Mouse (Mus musculus) stomach, embryonic 14.5 days (tissue): ENCODE measurements around the gene Ttc7b. TPM values are rescaled to one million over a fixed set of nuclear protein-coding genes. Genes with fewer than 3 reads are reported as not detected.

Experiments used
- ATAC-seq: fragments of 200-750 bp; cut with Nextera tagmentation; 2 replicates; pipeline ENCODE4 v1.8.0; 2017; ENCODE audit warnings: low read depth, moderate TSS enrichment; ENCODE audit not compliant: insufficient number of reproducible peaks, insufficient read depth, low FRiP score
- H3K27ac ChIP-seq: fragments of 300-500 bp; sonication (generic); 2 replicates; pipeline ENCODE4 v1.5.1; 2014; ENCODE audit warnings: mild to moderate bottlenecking, low read length, moderate library complexity, mixed read lengths
- H3K27me3 ChIP-seq: fragments of 300-500 bp; sonication (generic); 2 replicates; pipeline ENCODE4 v1.6.1; 2014; ENCODE audit warnings: low read length, control low read depth, mixed read lengths; ENCODE audit not compliant: control insufficient read depth, insufficient read depth
- H3K36me3 ChIP-seq: fragments of 300-500 bp; sonication (generic); 2 replicates; pipeline ENCODE4 v1.6.1; 2014; ENCODE audit warnings: mild to moderate bottlenecking, control low read depth, low read length, moderate library complexity, mixed read lengths; ENCODE audit not compliant: control insufficient read depth, insufficient read depth
- H3K4me1 ChIP-seq: fragments of 300-500 bp; sonication (generic); 2 replicates; pipeline ENCODE4 v1.6.1; 2014; ENCODE audit warnings: low read length, control low read depth, mixed read lengths; ENCODE audit not compliant: control insufficient read depth, insufficient read depth
- H3K4me2 ChIP-seq: fragments of 300-500 bp; sonication (generic); replicated peaks from 2 replicates; pipeline ENCODE4 v1.6.1; 2014; ENCODE audit warnings: low read depth, low read length, control low read depth
- H3K4me3 ChIP-seq: fragments of 300-500 bp; sonication (generic); 2 replicates; pipeline ENCODE4 v1.5.1; 2014; ENCODE audit warnings: low read depth, low read length, control low read depth
- H3K9ac ChIP-seq: fragments of 300-500 bp; sonication (generic); replicated peaks from 2 replicates; pipeline ENCODE4 v1.6.1; 2014; ENCODE audit warnings: low read depth, mild to moderate bottlenecking, control low read depth, low read length, moderate library complexity, mixed read lengths
- H3K9me3 ChIP-seq: fragments of 300-500 bp; sonication (generic); 2 replicates; pipeline ENCODE4 v1.6.1; 2016; ENCODE audit warnings: low read depth, low read length, control low read depth; ENCODE audit not compliant: control insufficient read depth
- WGBS: fragments of 180-500 bp; shearing (Covaris S2); extraction: QIAGEN DNeasy Blood & Tissue Kit; methylation state at CpG from one replicate; pipeline ENCODE4 v1.1.7; 2014; 5-methylcytosine and 5-hydroxymethylcytosine counted together
- polyA plus RNA-seq: library from polyadenylated mRNA; unstranded; fragments of >200 nt; fragmentation: Nextera tagmentation; extraction: Ambion mirVana; gene quantifications from 2 replicates; pipeline ENCODE4 v1.2.1, GENCODE M21; 2014

Ttc7b gene
- polyA plus RNA-seq, 1 experiment from 2014 or later, result 6.4 TPM

GRCm38 (mm10) chr12:100353075-100353782 is 167.4 kb downstream of the Ttc7b start:
- WGBS, result 80% methylated on average over 16 of the region's 16 CpGs

GRCm38 (mm10) chr12:100352094-100352493 is 168.5 kb downstream of the Ttc7b start:
- Histone ChIP-seq H3K4me1 (no peaks in the 10 kb centered on the region), H3K9me3 (no peaks in the 10 kb centered on the region), H3K9ac (no peak overlapping the region), H3K4me2 (no peak overlapping the region), H3K27ac (no peak overlapping the region), H3K36me3 (peaks cover 8% of the 10 kb centered on the region), H3K4me3 (no peak overlapping the region), H3K27me3 (no peaks in the 10 kb centered on the region)
- WGBS, result 85% methylated on average over 6 of the region's 6 CpGs
- ATAC-seq, result no peak

More at GRCm38 (mm10) chr12:100353075-100353782, 167.4 kb downstream of the Ttc7b start:
- no peak overlapping the region for H3K4me2 ChIP-seq
- H3K9me3 ChIP-seq, result no peaks in the 10 kb centered on the region
- no peaks in the 10 kb centered on the region for H3K27me3 ChIP-seq
- no peak overlapping the region for H3K4me3 ChIP-seq
- ATAC-seq, result no peak
- no peak overlapping the region for H3K9ac ChIP-seq
- H3K4me1 ChIP-seq, result no peaks in the 10 kb centered on the region
- H3K36me3 ChIP-seq, result peaks cover 2% of the 10 kb centered on the region; the same call in 1 of the 2 replicates
- H3K27ac ChIP-seq, result no peak overlapping the region

- WGBS, result 61% methylated on average over 6 of the region's 6 CpGs
- H3K27ac ChIP-seq, result no peak overlapping the region
- H3K4me3 ChIP-seq, result no peak overlapping the region
- H3K36me3 ChIP-seq, result peaks cover 9% of the 10 kb centered on the region
- no peak overlapping the region for H3K9ac ChIP-seq
- H3K4me2 ChIP-seq, result no peak overlapping the region
- H3K9me3 ChIP-seq, result no peaks in the 10 kb centered on the region
- no peaks in the 10 kb centered on the region for H3K4me1 ChIP-seq
- no peak for ATAC-seq
- no peaks in the 10 kb centered on the region for H3K27me3 ChIP-seq
Measured at GRCm38 (mm10) chr12:100343554-100343953, 177.1 kb downstream of the Ttc7b start.

GRCm38 (mm10) chr12:100341614-100342013 is 179.0 kb downstream of the Ttc7b start:
- H3K9ac ChIP-seq, result no peak overlapping the region
- H3K4me2 ChIP-seq, result no peak overlapping the region
- no peak for ATAC-seq
- H3K4me3 ChIP-seq, result no peak overlapping the region
- no peaks in the 10 kb centered on the region for H3K4me1 ChIP-seq
- WGBS, result 63% methylated on average over 7 of the region's 7 CpGs
- no peaks in the 10 kb centered on the region for H3K9me3 ChIP-seq
- H3K27ac ChIP-seq, result no peak overlapping the region
- no peaks in the 10 kb centered on the region for H3K27me3 ChIP-seq
- H3K36me3 ChIP-seq, result no peaks in the 10 kb centered on the region; the same call in 1 of the 2 replicates

GRCm38 (mm10) chr12:100340901-100341460 is 179.6 kb downstream of the Ttc7b start:
- WGBS, result 89% methylated on average over 7 of the region's 7 CpGs
- no peak for ATAC-seq
- H3K4me1 ChIP-seq, result no peaks in the 10 kb centered on the region

GRCm38 (mm10) chr12:100338055-100338454 is 182.6 kb downstream of the Ttc7b start:
- WGBS, result 57% methylated on average over 3 of the region's 3 CpGs
- H3K36me3 ChIP-seq, result no peaks in the 10 kb centered on the region; the same call in 1 of the 2 replicates
- H3K27me3 ChIP-seq, result no peaks in the 10 kb centered on the region
- no peak for ATAC-seq
- H3K4me2 ChIP-seq, result no peak overlapping the region
- no peaks in the 10 kb centered on the region for H3K4me1 ChIP-seq
- H3K27ac ChIP-seq, result no peak overlapping the region
- no peak overlapping the region for H3K4me3 ChIP-seq
- H3K9me3 ChIP-seq, result no peaks in the 10 kb centered on the region
- no peak overlapping the region for H3K9ac ChIP-seq

More at GRCm38 (mm10) chr12:100340901-100341460, 179.6 kb downstream of the Ttc7b start:
- Histone ChIP-seq H3K4me2 (no peak overlapping the region), H3K27ac (no peak overlapping the region), H3K9ac (no peak overlapping the region), H3K4me3 (no peak overlapping the region), H3K27me3 (no peaks in the 10 kb centered on the region), H3K36me3 (no peaks in the 10 kb centered on the region; the same call in 1 of the 2 replicates), H3K9me3 (no peaks in the 10 kb centered on the region)

GRCm38 (mm10) chr12:100337351-100338018 is 183.1 kb downstream of the Ttc7b start:
- Histone ChIP-seq H3K9me3 (no peaks in the 10 kb centered on the region), H3K4me1 (no peaks in the 10 kb centered on the region), H3K27ac (no peak overlapping the region), H3K9ac (no peak overlapping the region), H3K27me3 (no peaks in the 10 kb centered on the region), H3K36me3 (no peaks in the 10 kb centered on the region; the same call in 1 of the 2 replicates), H3K4me2 (no peak overlapping the region), H3K4me3 (no peak overlapping the region)
- 74% methylated on average over 5 of the region's 5 CpGs for WGBS
- no peak for ATAC-seq

GRCm38 (mm10) chr12:100336241-100336640 is 184.4 kb downstream of the Ttc7b start:
- Histone ChIP-seq H3K36me3 (no peaks in the 10 kb centered on the region; the same call in 1 of the 2 replicates), H3K9ac (no peak overlapping the region), H3K4me3 (no peak overlapping the region), H3K4me2 (no peak overlapping the region), H3K27me3 (no peaks in the 10 kb centered on the region), H3K9me3 (no peaks in the 10 kb centered on the region), H3K4me1 (no peaks in the 10 kb centered on the region), H3K27ac (no peak overlapping the region)
- WGBS, result 74% methylated on average over 5 of the region's 5 CpGs
- no peak for ATAC-seq
